Mouse (Mus musculus): ENCODE data around the gene Bend3.
A peak's percentile ranks its signal among the peaks of the same experiment; 100 is the strongest.
"Not testable (repeated sequence)": the region's sequence is repeated elsewhere in the genome, so short reads cannot be mapped to it uniquely, and the experiment has no call there.

The Bend3 gene

DNA sequence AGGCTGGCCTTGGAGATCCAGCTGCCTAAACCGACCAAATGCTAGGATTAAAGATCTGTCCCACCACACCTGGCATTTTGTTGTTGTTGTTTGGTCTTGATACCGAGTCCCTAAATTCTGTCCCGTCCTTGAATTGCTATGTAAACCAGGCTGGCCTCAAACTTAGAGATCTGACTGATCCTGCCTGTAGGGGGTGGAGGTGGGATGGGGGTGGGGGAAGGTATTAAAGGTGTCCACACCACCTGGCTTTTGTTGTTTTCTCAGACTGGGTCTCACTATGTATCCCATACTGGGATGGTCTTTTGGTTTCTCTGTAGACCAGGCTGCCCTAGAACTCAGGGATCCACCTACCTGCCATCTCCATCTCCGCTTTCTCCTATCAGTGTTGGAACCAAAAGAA is 2.5 kb downstream of the Bend3 start:
- DNase-seq = no peak

DNA sequence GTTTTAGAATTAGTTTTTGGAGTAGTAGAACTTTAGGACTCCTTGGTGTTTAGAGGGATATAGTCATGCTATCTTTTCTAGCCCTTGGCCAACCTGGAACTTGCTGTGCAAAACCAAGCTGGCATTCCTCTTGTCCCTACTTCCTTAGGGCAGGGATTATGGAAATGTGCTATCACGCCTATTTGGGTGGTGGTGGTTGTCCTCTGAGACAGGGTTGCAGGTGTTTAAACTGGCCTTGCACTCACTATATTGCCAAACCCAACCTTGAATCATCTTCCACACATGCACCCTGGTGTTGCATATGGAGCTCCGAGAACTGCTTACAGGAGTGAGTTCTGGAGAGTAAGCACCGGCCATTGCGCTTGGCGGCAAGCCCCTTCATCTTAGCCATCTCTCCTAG is 3.4 kb downstream of the Bend3 start:
- DNase-seq = no peak

DNA sequence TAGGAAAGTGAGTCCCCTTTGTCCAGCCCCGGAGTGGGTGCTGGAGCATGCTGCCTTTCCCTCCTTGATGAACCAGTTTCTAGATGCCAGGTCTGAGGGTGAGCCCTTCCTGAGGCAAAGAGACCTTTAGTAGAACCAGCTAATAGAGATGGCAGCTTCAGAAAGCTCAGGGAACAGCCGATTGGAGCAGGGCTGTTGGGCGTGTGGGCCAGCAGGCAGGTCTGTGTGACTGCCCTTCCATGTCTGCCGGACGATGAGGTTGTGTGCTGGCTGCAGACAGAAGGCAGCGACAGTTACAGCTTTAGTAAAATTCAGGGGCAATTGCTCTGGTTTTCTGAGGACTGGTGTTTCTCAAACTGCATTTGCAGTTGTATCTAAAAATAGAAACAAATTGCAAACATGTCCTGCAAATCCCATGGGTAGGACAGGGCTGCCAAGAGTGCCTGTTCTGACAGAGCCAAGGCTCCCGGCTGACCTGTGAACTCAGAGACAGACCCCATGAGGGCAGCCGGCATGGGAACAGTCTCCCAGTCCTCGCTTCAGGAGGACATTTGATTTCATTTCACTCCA is 4.9 kb downstream of the Bend3 start:
- peak in 1 of 2 experiments; percentile 23 for DNase-seq

GRCm38 (mm10) chr10:43485751-43486268 is 7.2 kb downstream of the Bend3 start:
- DNase-seq = no peak

- peak; percentile 33 to 41 for DNase-seq
Measured at GRCm38 (mm10) chr10:43487441-43488010, 8.9 kb downstream of the Bend3 start.

DNA sequence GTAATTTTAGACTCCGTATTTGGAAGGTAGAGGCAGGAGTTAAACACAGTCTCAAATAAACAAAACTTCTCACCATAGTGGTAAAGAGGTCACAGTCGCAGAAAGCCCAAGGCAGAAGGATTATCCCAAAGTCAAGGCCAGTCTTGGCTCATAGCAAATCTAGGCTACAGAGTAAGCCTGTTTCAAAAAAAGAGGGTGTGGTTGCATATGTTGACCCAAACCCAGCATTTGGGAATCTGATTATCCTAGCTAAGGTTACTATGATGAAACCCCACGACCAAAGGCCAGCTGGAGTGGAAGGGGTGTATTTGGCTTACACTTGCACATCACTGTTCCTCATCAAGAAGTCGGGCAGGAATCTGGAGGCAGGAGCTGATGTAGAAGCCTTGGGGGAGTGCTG is 9.6 kb downstream of the Bend3 start:
- DNase-seq = no peak

DNA sequence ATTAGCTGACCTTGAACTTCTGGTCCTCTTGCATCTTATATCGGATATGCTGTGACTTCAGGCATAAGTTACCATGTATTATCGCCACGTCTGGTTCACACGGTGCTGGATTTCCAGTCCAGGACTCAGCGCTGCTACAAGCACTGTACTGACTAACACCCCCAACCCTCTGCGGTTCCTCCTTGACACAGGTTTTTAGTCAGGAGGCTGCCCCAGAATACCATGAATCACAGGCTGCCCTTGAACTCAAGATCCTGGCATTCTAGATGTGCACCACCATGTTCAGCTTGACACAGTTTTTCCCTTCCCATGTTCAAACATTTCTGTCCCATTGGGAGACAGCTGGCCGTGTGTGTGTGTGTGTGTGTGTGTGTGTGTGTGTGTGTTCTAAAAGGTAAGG is 10.5 kb downstream of the Bend3 start:
- DNase-seq = no peak

DNA sequence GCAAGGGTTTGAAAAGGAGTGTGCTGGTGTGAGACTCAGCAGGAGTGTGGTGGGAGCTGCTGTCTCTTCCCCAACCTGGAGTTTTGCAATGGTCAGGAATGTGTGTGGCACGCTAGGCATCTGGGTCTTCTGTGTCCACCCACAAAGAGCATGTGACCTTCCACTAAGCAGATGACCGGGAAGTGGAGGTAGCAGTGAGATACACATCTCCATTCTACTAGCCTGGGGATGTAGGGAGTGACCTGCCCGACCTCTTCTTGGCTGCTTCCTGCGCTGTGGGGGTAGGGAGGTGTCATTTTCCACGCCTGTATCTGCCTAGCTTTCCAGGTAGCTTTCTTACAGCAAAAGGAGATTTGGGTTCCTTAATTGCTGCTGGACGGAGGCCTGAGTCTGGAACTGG is 10.9 kb downstream of the Bend3 start:
- peak; percentile 55 to 69 for DNase-seq

DNA sequence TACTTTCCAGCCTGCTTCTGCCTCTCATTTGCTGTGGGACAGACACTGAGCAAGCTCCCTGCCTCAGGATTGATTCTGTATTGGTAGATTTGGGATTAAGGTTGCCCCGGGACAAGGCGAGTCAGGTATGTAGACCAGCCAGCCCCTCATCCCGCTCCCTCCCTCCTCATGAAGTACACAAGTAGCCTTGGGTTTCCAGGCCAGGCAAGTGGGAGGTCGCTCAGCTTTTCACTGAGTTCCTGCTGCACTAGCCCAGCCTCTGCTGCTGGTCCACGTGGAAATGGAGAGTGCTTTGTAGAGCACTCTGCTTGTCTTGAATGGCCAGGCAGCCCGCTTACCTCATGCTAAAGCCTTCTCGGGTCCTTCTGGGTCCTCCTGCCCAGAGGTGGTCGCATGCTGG is 11.4 kb downstream of the Bend3 start:
- DNase-seq = no peak

DNA sequence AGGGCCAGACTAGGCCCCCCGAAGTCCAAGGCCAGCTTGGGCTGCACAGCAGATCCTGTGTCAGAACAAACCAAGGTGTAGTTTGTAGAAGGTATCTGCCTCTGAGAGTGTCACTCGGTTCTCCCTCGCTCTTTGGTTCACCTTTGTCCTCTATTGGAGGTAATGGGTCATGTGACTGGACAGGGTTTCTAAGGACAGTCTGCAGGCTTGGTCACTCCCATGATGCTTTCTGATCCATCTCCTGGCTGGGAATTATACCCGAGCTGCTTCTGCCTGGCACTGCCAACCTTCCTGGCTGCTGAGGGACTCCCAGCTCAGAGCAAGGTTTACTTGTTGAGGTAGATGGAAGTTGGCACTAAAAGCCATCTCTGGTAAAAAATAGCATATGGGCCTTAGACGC is 12.2 kb downstream of the Bend3 start:
- DNase-seq = peak; percentile 70 to 90

GRCm38 (mm10) chr10:43502599-43502998 is 24.0 kb downstream of the Bend3 start:
- no peak for DNase-seq

- no peak for DNase-seq
Measured at GRCm38 (mm10) chr10:43504291-43504690, 25.7 kb downstream of the Bend3 start.

DNA sequence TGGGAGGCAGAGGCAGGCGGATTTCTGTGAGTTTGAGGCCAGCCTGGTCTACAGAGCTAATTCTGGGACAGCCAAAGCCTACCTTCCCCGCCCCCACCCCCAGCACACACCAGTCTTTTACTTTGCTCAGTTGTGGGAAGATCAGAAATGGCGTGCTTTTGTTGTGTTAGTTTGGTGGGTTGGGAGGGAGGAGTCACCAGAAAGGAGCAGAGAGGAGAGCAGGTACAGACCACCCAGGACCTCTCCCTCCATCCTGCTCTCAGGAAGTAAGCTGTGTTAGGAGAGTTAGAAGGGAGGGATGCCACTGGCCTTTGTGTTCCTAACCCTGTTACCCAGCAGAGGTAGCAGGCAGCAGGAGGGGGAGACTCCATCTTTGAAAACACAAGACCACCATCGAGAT is 28.4 kb downstream of the Bend3 start:
- no peak for DNase-seq

GRCm38 (mm10) chr10:43509228-43509627 is 30.6 kb downstream of the Bend3 start:
- no peak for DNase-seq

GRCm38 (mm10) chr10:43512976-43513375 is 34.3 kb downstream of the Bend3 start:
- no peak for DNase-seq

GRCm38 (mm10) chr10:43516992-43517660 is 38.5 kb downstream of the Bend3 start:
- peak; percentile 78 to 83 for DNase-seq

DNA sequence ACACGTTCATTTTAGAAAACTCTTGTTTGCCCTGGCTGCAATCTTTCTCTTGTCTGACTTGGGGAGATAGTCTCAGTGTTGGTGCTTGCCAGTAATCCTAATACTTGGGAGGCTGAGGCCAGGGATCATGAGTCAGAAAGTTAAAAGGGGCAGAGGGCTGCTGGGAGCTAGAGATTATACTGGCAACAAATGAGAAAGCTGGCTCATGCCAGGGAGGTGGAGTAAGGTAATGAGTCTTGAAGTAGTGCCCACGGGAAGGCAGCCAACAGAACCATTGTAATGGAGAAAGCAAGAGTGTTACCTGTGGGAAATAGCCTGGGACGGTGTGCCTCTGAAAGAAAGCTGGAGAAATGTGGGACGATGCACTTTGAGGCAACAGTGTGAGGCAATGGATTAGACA is 39.2 kb downstream of the Bend3 start:
- peak; percentile 94 for DNase-seq

DNA sequence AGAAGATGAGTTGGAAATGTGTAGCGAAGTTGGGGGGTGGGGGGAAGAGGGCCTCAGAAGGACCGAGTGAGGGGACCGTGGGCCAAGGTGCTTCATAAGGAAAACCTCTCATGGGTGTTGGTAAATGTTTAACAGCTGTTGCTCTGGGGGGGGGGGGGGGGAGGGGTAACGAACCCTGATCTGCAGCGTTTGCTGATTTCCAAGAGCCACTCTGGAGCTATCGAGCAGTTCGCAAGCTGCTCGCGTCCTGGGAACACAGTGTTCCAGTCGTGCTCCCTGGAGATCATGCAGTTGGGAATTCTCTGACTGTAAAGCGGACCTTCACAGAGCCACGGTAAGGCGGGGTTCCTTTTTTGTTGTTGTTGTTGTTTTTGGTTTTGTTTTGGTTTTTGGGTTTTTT is 39.7 kb downstream of the Bend3 start:
- DNase-seq = peak; percentile 51 to 80

DNA sequence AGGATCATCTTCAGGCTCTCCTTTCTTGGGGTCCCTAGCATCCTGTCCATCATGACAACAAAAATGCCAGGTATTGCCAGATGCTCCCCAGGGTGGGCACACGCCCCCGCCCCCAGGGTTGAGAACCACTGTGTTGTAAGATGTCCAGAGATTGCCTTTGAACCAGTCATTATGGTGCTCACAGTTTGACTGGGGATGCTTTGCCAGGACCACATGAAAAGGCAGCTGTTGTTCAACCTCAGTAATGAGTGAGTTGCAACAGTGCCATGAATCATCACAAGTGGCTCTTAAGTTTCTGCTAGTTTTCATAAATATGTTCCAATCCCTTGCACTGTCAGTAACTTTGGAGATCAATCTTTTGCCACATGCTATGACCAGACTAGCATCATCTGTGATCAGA is 41.3 kb downstream of the Bend3 start:
- DNase-seq = no peak

DNA sequence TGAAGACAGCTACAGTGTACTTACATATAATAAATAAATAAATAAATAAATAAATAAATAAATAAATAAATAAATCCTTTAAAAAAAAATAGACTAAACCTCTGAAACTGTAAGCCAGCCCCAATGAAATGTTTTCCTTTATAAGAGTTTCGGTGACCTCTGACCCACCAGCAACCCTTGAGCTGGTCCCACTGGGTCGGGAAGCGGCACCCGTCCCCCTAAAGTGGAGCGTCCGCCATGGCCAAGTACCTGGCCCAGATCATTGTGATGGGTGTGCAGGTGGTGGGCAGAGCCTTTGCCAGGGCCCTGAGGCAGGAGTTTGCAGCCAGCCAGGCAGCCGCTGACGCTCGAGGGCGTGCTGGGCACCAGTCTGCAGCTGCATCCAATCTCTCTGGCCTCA is 45.3 kb downstream of the Bend3 start, which contains the start of gene Gm9803:
Gene Gm9803 (plus strand): TSS at position 154 of the 400 bp plus-strand sequence.
- DNase-seq = not testable (repeated sequence)

- DNase-seq = no peak
Measured at GRCm38 (mm10) chr10:43527283-43528269, 48.9 kb downstream of the Bend3 start.

- DNase-seq = peak; percentile 55 to 73
Measured at GRCm38 (mm10) chr10:43534382-43534781, 55.8 kb downstream of the Bend3 start.

- DNase-seq = peak; percentile 68 to 78
Measured at GRCm38 (mm10) chr10:43537652-43538051, 59.0 kb downstream of the Bend3 start.
